Mouse (Mus musculus): ENCODE measurements around the gene Gm10097. TPM values are rescaled to one million over a fixed set of nuclear protein-coding genes. Genes with fewer than 3 reads are reported as not detected.

Gm10097 gene
- total RNA-seq (2014; rRNA removed) (not detected in 2 replicates), polyA plus RNA-seq (2015; fragmentation: Nextera tagmentation; extraction: Ambion mirVana) (0.06 and 0.08 TPM in 2 replicates)

DNA sequence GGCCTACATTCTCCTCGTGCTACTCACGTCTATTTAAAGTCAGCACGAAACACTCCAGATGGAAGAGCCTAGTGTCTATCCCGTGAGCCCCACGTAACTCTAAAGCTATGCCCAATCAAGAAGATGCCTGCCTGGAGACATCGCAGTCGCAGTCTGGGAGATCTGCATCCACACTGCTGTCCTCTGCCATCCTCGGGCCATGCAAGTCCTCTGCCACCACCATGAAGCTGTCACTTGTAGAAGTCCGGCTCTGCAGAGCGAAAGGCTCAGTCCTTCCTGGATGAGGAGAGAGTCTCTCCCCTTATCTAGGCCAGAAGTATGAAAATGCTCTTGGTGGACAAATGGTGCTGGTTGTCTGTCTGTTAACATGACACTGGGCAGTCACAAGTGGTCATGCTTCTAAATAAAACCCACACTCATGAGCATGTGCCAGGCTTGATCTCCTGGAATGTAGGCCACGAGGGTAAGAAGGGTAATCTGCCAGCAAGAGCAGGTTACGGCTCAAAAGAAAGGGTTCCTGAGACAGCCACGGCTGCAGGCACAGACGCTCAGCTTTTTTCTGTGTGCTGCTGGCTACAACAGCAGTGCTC lies at the start of gene Gm10097:
Gene Gm10097 (plus strand): TSS at position 517 of the 590 bp plus-strand sequence.
- Histone ChIP-seq H3K9ac (replicated peaks; ENCODE audit: low read length) (no peak within 1 kb of the TSS), H3K27me3 (ENCODE audit: insufficient read depth, low read length) (no peaks in the 10 kb centered on the region), H3K36me3 (ENCODE audit: insufficient read depth, low read length) (peaks cover 3% of the 10 kb centered on the region; the same call in 1 of the 2 replicates), H3K27ac (no peak within 1 kb of the TSS), H3K4me3 (ENCODE audit: low read length) (no peak within 1 kb of the TSS), H3K9me3 (ENCODE audit: low read length) (no peaks in the 10 kb centered on the region), H3K4me2 (ENCODE audit: low read depth, low read length) (no peak within 1 kb of the TSS), H3K4me1 (ENCODE audit: insufficient read depth, low read length) (no peaks in the 10 kb centered on the region)
- 84% methylated on average over 14 of the region's 14 CpGs for WGBS
- ATAC-seq (no peak), DNase-seq (ENCODE audit: low spot score) (no peak)
- TF ChIP-seq CTCF (IDR thresholded peaks at IDR 0.05; ENCODE audit: low read depth), result no peak

DNA sequence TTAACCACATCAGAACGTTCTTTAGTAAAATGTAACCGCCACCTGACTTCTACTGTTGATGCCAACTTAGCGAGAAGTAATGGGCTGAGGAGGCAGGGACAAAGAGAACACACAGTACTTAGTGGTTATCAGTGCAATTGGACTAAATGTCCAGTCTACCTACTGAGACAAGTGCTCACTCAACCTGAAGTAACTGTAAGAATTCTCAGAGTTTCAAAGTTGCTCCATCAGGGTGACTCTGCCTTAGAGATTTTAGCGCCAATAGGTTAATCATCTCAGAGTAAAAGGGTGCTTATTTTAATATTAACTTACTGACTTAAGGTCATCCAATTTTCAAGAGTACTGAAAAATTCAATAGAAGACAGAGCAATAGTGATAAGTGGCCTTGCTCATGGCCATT lies 43.1 kb upstream of the Gm10097 start:
- no peaks in the 10 kb centered on the region for H3K27me3 ChIP-seq (ENCODE audit: insufficient read depth, low read length)
- TF ChIP-seq CTCF (IDR thresholded peaks at IDR 0.05; ENCODE audit: low read depth), result no peak
- H3K27ac ChIP-seq, result no peak overlapping the region
- H3K9me3 ChIP-seq (ENCODE audit: low read length), result no peaks in the 10 kb centered on the region
- DNase-seq (ENCODE audit: low spot score) (no peak), ATAC-seq (no peak)
- no peak overlapping the region for H3K4me2 ChIP-seq (ENCODE audit: low read depth, low read length)
- no peak overlapping the region for H3K4me3 ChIP-seq (ENCODE audit: low read length)
- WGBS, result 92% methylated on average over 4 of the region's 4 CpGs
- no peaks in the 10 kb centered on the region for H3K4me1 ChIP-seq (ENCODE audit: insufficient read depth, low read length)
- no peak overlapping the region for H3K9ac ChIP-seq (replicated peaks; ENCODE audit: low read length)
- H3K36me3 ChIP-seq (ENCODE audit: insufficient read depth, low read length), result no peaks in the 10 kb centered on the region; the same call in 1 of the 2 replicates

DNA sequence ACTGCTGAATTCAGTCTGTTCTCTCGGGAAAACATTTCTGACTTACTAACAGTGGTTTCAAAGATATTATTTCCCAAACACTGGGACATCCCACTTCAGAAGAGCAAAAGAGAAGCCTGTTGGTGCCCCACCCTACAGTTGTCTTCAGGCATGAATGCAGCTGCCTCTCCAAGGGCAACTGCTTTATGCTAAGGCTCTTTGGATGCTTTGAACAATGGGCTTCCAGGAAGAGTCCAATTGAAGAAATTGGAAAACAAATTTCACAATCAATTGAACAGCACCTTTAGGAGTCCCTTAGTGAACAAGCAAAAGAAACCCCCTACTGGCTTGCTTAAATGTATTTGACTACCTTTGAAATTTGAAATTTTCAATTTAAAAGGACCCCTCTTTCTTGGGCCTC lies 41.8 kb upstream of the Gm10097 start:
- no peaks in the 10 kb centered on the region for H3K9me3 ChIP-seq (ENCODE audit: low read length)
- no peak overlapping the region for H3K4me3 ChIP-seq (ENCODE audit: low read length)
- TF ChIP-seq CTCF (IDR thresholded peaks at IDR 0.05; ENCODE audit: low read depth), result no peak
- no peak overlapping the region for H3K9ac ChIP-seq (replicated peaks; ENCODE audit: low read length)
- no peak overlapping the region for H3K4me2 ChIP-seq (ENCODE audit: low read depth, low read length)
- no peak for ATAC-seq
- no peaks in the 10 kb centered on the region for H3K4me1 ChIP-seq (ENCODE audit: insufficient read depth, low read length)
- WGBS, result 82% methylated on average over 1 of the region's 1 CpGs
- no peak overlapping the region for H3K27ac ChIP-seq
- no peak for DNase-seq (ENCODE audit: low spot score)
- H3K36me3 ChIP-seq (ENCODE audit: insufficient read depth, low read length), result peaks cover 3% of the 10 kb centered on the region; the same call in 1 of the 2 replicates
- no peaks in the 10 kb centered on the region for H3K27me3 ChIP-seq (ENCODE audit: insufficient read depth, low read length)

DNA sequence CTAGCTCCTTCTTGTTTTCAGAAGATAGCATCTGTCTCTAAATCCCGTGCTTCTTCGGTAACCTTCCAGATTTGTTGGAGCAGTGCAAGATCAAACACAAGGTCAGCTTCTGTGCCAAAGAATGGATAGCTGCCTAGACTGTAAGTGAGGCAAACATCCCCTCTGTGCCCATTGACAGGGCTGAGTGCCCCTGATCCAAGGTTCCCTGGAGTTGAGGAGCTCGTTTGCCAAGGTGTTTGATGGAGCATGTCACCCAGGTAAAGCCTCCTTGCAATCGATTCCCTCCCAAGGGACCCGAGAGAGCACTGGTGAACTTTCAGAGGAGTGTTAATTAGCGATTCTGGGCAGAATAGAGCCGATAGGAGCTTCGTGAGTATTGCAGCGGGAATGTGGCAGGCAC lies 40.7 kb upstream of the Gm10097 start:
- no peak for ATAC-seq
- Histone ChIP-seq H3K36me3 (ENCODE audit: insufficient read depth, low read length) (peaks cover 3% of the 10 kb centered on the region; the same call in 1 of the 2 replicates), H3K4me2 (ENCODE audit: low read depth, low read length) (no peak overlapping the region), H3K9ac (replicated peaks; ENCODE audit: low read length) (no peak overlapping the region), H3K4me1 (ENCODE audit: insufficient read depth, low read length) (no peaks in the 10 kb centered on the region), H3K9me3 (ENCODE audit: low read length) (no peaks in the 10 kb centered on the region), H3K27ac (no peak overlapping the region), H3K4me3 (ENCODE audit: low read length) (no peak overlapping the region), H3K27me3 (ENCODE audit: insufficient read depth, low read length) (no peaks in the 10 kb centered on the region)
- 88% methylated on average over 9 of the region's 9 CpGs for WGBS
- DNase-seq (ENCODE audit: low spot score), result no peak
- TF ChIP-seq CTCF (IDR thresholded peaks at IDR 0.05; ENCODE audit: low read depth), result no peak

DNA sequence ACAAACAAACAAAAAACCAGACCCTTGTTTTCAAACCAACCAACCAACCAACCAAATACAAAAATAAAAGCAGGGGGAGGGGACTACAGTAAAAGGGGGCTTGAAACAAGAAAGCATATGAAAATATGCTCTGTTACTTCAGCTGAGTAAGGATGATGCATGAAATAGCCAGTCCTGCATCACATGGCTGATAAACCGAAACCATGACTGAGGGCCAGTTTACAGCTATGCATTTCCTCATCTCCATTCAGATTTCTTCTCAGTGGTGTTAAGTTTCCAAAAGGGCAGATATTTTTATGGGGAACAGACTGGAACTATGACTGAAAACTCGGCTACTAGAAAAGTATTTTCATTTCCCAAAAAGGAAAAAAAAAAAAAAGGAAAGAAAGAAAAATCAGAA lies 39.8 kb upstream of the Gm10097 start:
- H3K27ac ChIP-seq, result no peak overlapping the region
- ATAC-seq (no peak), DNase-seq (ENCODE audit: low spot score) (no peak)
- H3K9ac ChIP-seq (replicated peaks; ENCODE audit: low read length), result no peak overlapping the region
- H3K27me3 ChIP-seq (ENCODE audit: insufficient read depth, low read length), result no peaks in the 10 kb centered on the region
- no peak overlapping the region for H3K4me2 ChIP-seq (ENCODE audit: low read depth, low read length)
- no peak overlapping the region for H3K4me3 ChIP-seq (ENCODE audit: low read length)
- no peak for TF ChIP-seq CTCF (IDR thresholded peaks at IDR 0.05; ENCODE audit: low read depth)
- H3K4me1 ChIP-seq (ENCODE audit: insufficient read depth, low read length), result no peaks in the 10 kb centered on the region
- H3K36me3 ChIP-seq (ENCODE audit: insufficient read depth, low read length), result peaks cover 3% of the 10 kb centered on the region; the same call in 1 of the 2 replicates
- H3K9me3 ChIP-seq (ENCODE audit: low read length), result no peaks in the 10 kb centered on the region
- 73% methylated on average over 2 of the region's 2 CpGs for whole genome bisulfite sequencing

DNA sequence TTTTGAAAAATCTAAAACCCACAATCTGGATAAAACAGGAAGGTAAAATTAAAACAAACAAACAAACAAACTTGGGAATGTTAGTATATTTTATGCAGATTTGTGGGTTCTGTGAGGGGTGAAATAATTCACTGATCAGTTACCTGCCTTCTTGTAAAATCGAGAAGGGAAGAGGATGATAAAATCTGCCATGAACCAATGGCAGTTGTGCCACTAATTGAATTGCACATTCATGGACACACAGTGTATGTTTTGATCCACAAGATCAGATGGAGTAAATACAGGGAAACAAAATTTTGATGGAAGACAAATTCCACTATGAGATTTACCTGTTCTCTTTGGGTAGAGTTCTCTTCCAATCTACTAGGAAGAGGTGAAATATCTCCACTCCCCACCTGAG lies 39.1 kb upstream of the Gm10097 start:
- Histone ChIP-seq H3K27ac (no peak overlapping the region), H3K9me3 (ENCODE audit: low read length) (no peaks in the 10 kb centered on the region), H3K4me1 (ENCODE audit: insufficient read depth, low read length) (no peaks in the 10 kb centered on the region), H3K4me3 (ENCODE audit: low read length) (no peak overlapping the region), H3K36me3 (ENCODE audit: insufficient read depth, low read length) (peaks cover 3% of the 10 kb centered on the region; the same call in 1 of the 2 replicates), H3K9ac (replicated peaks; ENCODE audit: low read length) (no peak overlapping the region), H3K27me3 (ENCODE audit: insufficient read depth, low read length) (no peaks in the 10 kb centered on the region), H3K4me2 (ENCODE audit: low read depth, low read length) (no peak overlapping the region)
- no peak for TF ChIP-seq CTCF (IDR thresholded peaks at IDR 0.05; ENCODE audit: low read depth)
- DNase-seq (ENCODE audit: low spot score), result no peak
- WGBS, result 100% methylated on average over 1 of the region's 1 CpGs
- no peak for ATAC-seq
